Mouse (Mus musculus) liver, embryonic 15.5 days (tissue): Measurements from ENCODE around the gene Gda. TPM values are rescaled to one million over a fixed set of nuclear protein-coding genes. Genes with fewer than 3 reads are reported as not detected.

Experiments used
- ATAC-seq: fragments of 200-750 bp; cut with Nextera tagmentation; 2 replicates; pipeline ENCODE4 v1.8.0; 2017; ENCODE audit warnings: moderate number of reproducible peaks, mild to moderate bottlenecking, moderate library complexity; ENCODE audit not compliant: insufficient read depth
- H3K27ac ChIP-seq: fragments of 300-500 bp; sonication (generic); replicated peaks from 2 replicates; pipeline ENCODE4 v1.5.1; 2015; ENCODE audit warnings: mild to moderate bottlenecking, inconsistent platforms
- H3K27me3 ChIP-seq: fragments of 300-500 bp; sonication (generic); 2 replicates; pipeline ENCODE4 v1.6.1; 2015; ENCODE audit warnings: mild to moderate bottlenecking, inconsistent platforms
- H3K36me3 ChIP-seq: fragments of 300-500 bp; sonication (generic); replicated peaks from 2 replicates; pipeline ENCODE4 v1.6.1; 2015; ENCODE audit warnings: moderate library complexity, mild to moderate bottlenecking, inconsistent platforms
- H3K4me1 ChIP-seq: fragments of 300-500 bp; sonication (generic); replicated peaks from 2 replicates; pipeline ENCODE4 v1.6.1; 2015; ENCODE audit warnings: inconsistent platforms
- H3K4me2 ChIP-seq: fragments of 300-500 bp; sonication (generic); 2 replicates; pipeline ENCODE4 v1.6.1; 2015; ENCODE audit warnings: moderate library complexity, mild to moderate bottlenecking, inconsistent platforms
- H3K4me3 ChIP-seq: fragments of 300-500 bp; sonication (generic); replicated peaks from 2 replicates; pipeline ENCODE4 v1.5.1; 2015; ENCODE audit warnings: mild to moderate bottlenecking, inconsistent platforms
- H3K9ac ChIP-seq: fragments of 300-500 bp; sonication (generic); 2 replicates; pipeline ENCODE4 v1.6.1; 2015; ENCODE audit warnings: moderate library complexity, mild to moderate bottlenecking, inconsistent platforms
- H3K9me3 ChIP-seq: fragments of 300-500 bp; sonication (generic); replicated peaks from 2 replicates; pipeline ENCODE4 v1.6.1; 2016; ENCODE audit warnings: inconsistent platforms
- WGBS: fragments of 180-500 bp; shearing (Covaris S2); methylation state at CpG from one replicate; pipeline ENCODE4 v1.1.7; 2015; ENCODE audit warnings: mixed read lengths; ENCODE audit not compliant: insufficient replicate concordance; 5-methylcytosine and 5-hydroxymethylcytosine counted together
- polyA plus RNA-seq: library from polyadenylated mRNA; unstranded; fragments of >200 nt; fragmentation: Nextera tagmentation; extraction: Ambion mirVana; gene quantifications from 2 replicates; pipeline ENCODE4 v1.2.1, GENCODE M21; 2015

Gene Gda
- polyA plus RNA-seq: 1.7 and 2.3 TPM in 2 replicates

DNA sequence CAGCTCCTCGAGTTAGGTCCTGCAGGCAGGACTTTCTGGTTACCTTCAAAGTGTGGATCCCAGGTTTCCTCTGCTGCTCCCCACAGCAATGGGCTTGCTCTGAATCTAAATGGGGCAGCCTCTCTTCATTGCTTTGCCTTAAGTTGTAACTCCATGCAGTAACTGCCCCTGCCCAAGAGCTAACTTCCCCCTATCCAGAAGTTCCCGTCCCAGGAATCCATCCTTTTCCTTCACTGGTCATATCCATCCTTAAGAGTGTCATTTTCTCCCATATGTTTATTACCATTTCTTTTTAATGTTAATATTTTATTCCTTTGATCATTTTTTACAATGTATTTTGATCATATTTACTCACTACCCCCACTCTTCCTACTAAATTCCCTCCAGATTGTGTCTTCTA lies at the start of gene Gda:
Gene Gda, minus strand, starts transcription at position 101 of the 400 bp plus-strand sequence.
- WGBS: 31% methylated on average over 2 of the region's 2 CpGs
- no peaks in the 10 kb centered on the region for H3K36me3 ChIP-seq
- peak within 1 kb of the TSS; percentile 25; the same call in 1 of the 2 replicates for H3K9ac ChIP-seq
- no peaks in the 10 kb centered on the region for H3K9me3 ChIP-seq
- H3K27ac ChIP-seq: no peak within 1 kb of the TSS
- peaks cover 29% of the 10 kb centered on the region for H3K27me3 ChIP-seq
- peak within 1 kb of the TSS; percentile 59 for H3K4me2 ChIP-seq
- H3K4me1 ChIP-seq: no peaks in the 10 kb centered on the region; the same call in 1 of the 2 replicates
- no peak for ATAC-seq
- H3K4me3 ChIP-seq: peak within 1 kb of the TSS; percentile 48

- H3K4me3 ChIP-seq: no peak overlapping the region
- no peak overlapping the region for H3K4me2 ChIP-seq
- no peaks in the 10 kb centered on the region for H3K9me3 ChIP-seq
- ATAC-seq: no peak
- no peaks in the 10 kb centered on the region for H3K36me3 ChIP-seq
- no peaks in the 10 kb centered on the region for H3K4me1 ChIP-seq
- H3K9ac ChIP-seq: no peak overlapping the region
- 30% methylated on average over 2 of the region's 2 CpGs for WGBS
- H3K27ac ChIP-seq: no peak overlapping the region
- no peaks in the 10 kb centered on the region for H3K27me3 ChIP-seq
Observed at GRCm38 (mm10) chr19:21520280-21520679, 47.0 kb upstream of the Gda start.

GRCm38 (mm10) chr19:21510116-21510515 lies 36.9 kb upstream of the Gda start:
- ATAC-seq: no peak
- Histone ChIP-seq H3K4me1 (no peaks in the 10 kb centered on the region), H3K4me3 (no peak overlapping the region), H3K27ac (no peak overlapping the region), H3K9ac (no peak overlapping the region), H3K4me2 (no peak overlapping the region), H3K9me3 (no peaks in the 10 kb centered on the region), H3K36me3 (no peaks in the 10 kb centered on the region), H3K27me3 (no peaks in the 10 kb centered on the region)
- WGBS: 30% methylated on average over 3 of the region's 3 CpGs

GRCm38 (mm10) chr19:21507561-21508232 lies 34.5 kb upstream of the Gda start:
- no peaks in the 10 kb centered on the region for H3K36me3 ChIP-seq
- H3K9me3 ChIP-seq: no peaks in the 10 kb centered on the region
- H3K27ac ChIP-seq: no peak overlapping the region
- ATAC-seq: no peak
- WGBS: 63% methylated on average over 7 of the region's 7 CpGs
- no peak overlapping the region for H3K9ac ChIP-seq
- H3K27me3 ChIP-seq: no peaks in the 10 kb centered on the region
- H3K4me1 ChIP-seq: no peaks in the 10 kb centered on the region
- no peak overlapping the region for H3K4me3 ChIP-seq
- no peak overlapping the region for H3K4me2 ChIP-seq

DNA sequence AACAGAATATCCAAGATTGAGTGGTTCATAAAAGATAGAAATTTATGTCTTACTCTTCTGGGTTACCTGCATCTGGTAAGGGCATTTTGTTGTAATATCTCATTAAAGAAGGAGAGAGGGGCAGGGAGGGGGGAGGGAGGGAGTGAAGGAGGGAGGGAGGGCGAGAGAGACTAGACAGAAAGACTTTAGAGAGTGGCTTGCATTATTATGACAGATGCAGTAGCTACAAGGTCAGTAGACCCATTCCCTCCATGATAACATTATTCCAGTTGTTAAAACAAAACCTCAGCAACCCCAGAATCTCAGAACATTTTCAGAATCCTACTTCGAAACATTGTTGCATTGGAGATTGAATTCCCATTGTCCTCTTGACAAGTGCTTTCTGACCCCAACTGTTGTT lies 33.9 kb upstream of the Gda start:
- WGBS: 54% methylated on average over 2 of the region's 2 CpGs
- Histone ChIP-seq H3K9me3 (no peaks in the 10 kb centered on the region), H3K27me3 (no peaks in the 10 kb centered on the region), H3K9ac (no peak overlapping the region), H3K27ac (no peak overlapping the region), H3K4me2 (no peak overlapping the region), H3K4me1 (no peaks in the 10 kb centered on the region), H3K36me3 (no peaks in the 10 kb centered on the region), H3K4me3 (no peak overlapping the region)
- no peak for ATAC-seq

DNA sequence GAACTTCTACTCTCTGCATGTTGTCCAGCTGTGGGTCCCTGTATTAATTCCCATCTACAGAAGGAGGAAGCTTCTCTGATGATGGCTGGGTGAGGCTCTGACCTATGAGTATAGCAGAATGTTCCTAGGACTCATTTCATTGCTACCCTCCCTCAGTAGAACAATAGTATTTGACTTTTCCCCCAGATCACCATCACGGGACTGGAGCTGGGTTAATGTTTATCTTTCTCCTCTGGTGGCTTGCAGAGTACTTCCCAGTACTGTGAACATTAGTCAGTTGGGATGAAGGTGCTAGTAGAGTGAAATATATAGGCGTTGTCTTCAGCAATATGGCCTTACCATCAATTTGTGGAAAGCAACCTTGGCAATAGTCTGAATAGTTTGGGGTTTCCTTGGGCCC lies 31.5 kb upstream of the Gda start:
- Histone ChIP-seq H3K9me3 (no peaks in the 10 kb centered on the region), H3K9ac (no peak overlapping the region), H3K4me2 (no peak overlapping the region), H3K4me1 (no peaks in the 10 kb centered on the region), H3K27me3 (no peaks in the 10 kb centered on the region), H3K4me3 (no peak overlapping the region), H3K36me3 (no peaks in the 10 kb centered on the region), H3K27ac (no peak overlapping the region)
- no peak for ATAC-seq
- 50% methylated on average over 2 of the region's 2 CpGs for WGBS

DNA sequence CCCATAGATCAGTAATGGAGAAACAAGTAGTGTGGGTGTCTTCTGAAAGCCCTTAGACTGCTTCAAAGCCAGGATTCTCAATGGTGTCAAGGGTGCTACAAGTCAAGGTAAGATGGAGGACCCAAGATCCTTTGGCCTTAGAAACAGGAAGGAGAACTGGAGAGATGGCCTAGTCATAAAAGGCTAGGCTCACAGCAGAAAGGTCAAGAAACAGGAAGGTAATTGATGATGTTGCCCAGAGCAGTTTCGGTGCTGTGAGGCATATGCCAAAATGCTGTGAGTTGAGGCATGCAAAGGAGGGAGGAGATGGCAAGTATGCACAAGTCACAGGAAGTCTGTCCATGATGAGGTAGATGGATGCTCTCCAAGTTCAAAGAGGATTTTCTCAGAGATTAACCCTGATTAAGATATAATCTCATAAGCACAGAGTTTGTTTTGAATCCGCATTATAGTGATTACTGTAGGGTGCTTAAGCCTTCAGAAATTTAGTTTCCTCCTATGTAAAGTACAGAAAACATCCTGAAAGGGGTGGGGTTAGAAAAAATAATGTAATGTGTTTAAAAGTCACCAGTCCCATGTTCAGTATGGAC lies 26.2 kb upstream of the Gda start:
- Histone ChIP-seq H3K4me1 (no peaks in the 10 kb centered on the region), H3K9ac (no peak overlapping the region), H3K36me3 (no peaks in the 10 kb centered on the region), H3K27me3 (no peaks in the 10 kb centered on the region), H3K27ac (no peak overlapping the region), H3K4me3 (no peak overlapping the region), H3K9me3 (no peaks in the 10 kb centered on the region), H3K4me2 (no peak overlapping the region)
- 53% methylated on average over 2 of the region's 2 CpGs for WGBS
- ATAC-seq: no peak

GRCm38 (mm10) chr19:21495817-21496216 lies 22.6 kb upstream of the Gda start:
- H3K36me3 ChIP-seq: no peaks in the 10 kb centered on the region
- H3K9ac ChIP-seq: no peak overlapping the region
- H3K4me1 ChIP-seq: no peaks in the 10 kb centered on the region
- no peak overlapping the region for H3K4me2 ChIP-seq
- no peak for ATAC-seq
- H3K27ac ChIP-seq: no peak overlapping the region
- no peaks in the 10 kb centered on the region for H3K27me3 ChIP-seq
- 41% methylated on average over 4 of the region's 4 CpGs for WGBS
- no peak overlapping the region for H3K4me3 ChIP-seq
- H3K9me3 ChIP-seq: no peaks in the 10 kb centered on the region

GRCm38 (mm10) chr19:21493807-21494521 lies 20.7 kb upstream of the Gda start:
- 58% methylated on average over 10 of the region's 10 CpGs for WGBS
- Histone ChIP-seq H3K36me3 (no peaks in the 10 kb centered on the region), H3K4me2 (no peak overlapping the region), H3K4me3 (no peak overlapping the region), H3K9me3 (no peaks in the 10 kb centered on the region), H3K27me3 (no peaks in the 10 kb centered on the region), H3K4me1 (no peaks in the 10 kb centered on the region), H3K9ac (no peak overlapping the region), H3K27ac (no peak overlapping the region)
- no peak for ATAC-seq

DNA sequence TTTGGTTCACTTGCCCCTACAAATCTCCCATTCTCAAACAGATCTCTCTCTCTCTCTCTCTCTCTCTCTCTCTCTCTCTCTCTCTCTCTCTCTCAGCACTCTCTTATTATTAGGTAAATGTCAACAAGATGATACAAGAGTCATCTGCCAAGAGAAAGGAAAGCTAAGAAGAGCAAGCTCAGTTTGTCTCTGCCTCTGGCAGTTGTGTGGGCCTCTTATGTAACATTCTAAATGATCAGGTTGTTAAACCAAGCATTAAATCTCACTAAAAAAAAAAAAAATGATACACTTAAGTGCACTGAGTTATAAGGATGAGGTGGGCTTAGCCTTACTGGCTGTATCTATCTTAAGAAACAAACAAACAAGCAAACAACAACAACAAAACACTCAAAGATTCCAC lies 18.1 kb upstream of the Gda start:
- H3K4me2 ChIP-seq: no peak overlapping the region
- no peak for ATAC-seq
- H3K36me3 ChIP-seq: no peaks in the 10 kb centered on the region
- H3K27me3 ChIP-seq: no peaks in the 10 kb centered on the region
- no peaks in the 10 kb centered on the region for H3K4me1 ChIP-seq
- no peak overlapping the region for H3K9ac ChIP-seq
- no peak overlapping the region for H3K27ac ChIP-seq
- H3K4me3 ChIP-seq: no peak overlapping the region
- H3K9me3 ChIP-seq: no peaks in the 10 kb centered on the region

DNA sequence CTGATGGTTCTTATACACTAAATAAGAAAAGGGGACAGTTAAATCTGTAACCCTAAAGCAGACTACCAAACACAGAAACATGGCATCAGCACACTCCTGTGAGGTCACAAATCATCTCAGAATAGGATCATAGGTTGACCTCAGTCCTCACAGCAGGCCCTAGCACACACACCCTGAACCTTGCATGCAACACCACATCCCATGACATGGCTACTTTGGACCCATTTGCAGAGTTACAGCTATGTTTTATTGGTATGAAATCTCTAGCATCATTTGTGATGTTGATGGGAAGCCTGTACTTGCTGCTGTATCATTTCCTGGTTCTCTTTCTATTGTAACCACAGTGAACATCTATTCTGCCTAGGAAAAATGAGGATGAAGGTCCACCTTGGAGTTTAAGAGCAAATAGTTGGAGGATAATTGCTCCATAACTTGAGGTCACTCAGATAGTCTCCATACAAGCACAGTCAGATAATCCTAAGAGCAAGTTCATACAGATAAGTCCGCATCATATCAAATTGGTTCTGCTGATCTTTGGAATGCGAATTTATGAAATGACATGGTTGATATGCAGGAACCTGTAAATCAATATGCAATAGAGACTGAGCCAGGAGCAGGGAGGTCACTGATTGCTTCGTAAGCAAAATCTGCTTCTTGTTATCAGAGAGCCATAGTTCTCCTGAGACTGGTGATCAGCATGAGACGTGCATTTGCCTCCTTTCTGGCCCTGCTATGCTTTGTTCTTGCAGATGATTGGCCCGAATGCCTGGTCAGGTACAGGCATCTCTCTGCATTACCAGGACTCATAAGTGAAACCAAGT lies 14.1 kb upstream of the Gda start:
- Histone ChIP-seq H3K4me1 (no peaks in the 10 kb centered on the region), H3K4me2 (no peak overlapping the region), H3K4me3 (no peak overlapping the region), H3K9ac (no peak overlapping the region), H3K27me3 (no peaks in the 10 kb centered on the region), H3K27ac (no peak overlapping the region), H3K36me3 (no peaks in the 10 kb centered on the region), H3K9me3 (no peaks in the 10 kb centered on the region)
- no peak for ATAC-seq
- WGBS: 59% methylated on average over 5 of the region's 5 CpGs
